Mouse (Mus musculus): ENCODE measurements at regions not wholly inside any gene's neighbourhood (a gene's known extent, or its start where the extent isn't known, plus 50 kb on each side); places are given as distances from the start of the nearest gene placed in this dataset.

- Histone ChIP-seq H3K4me1 (ENCODE audit: control insufficient read depth in 1 of 2, insufficient read depth in 2 of 2, low read length in 2 of 2) (no peaks in the 10 kb centered on the region), H3K27me3 (ENCODE audit: control insufficient read depth in 1 of 2, insufficient read depth in 2 of 2, low read length in 2 of 2) (no peaks in the 10 kb centered on the region), H3K9ac (ENCODE audit: control insufficient read depth, low read depth, low read length, poor library complexity, severe bottlenecking) (no peak overlapping the region), H3K79me2 (ENCODE audit: control insufficient read depth, insufficient read depth, low read length, poor library complexity) (no peaks in the 10 kb centered on the region), H3K4me3 (ENCODE audit: control insufficient read depth in 1 of 2, insufficient read depth in 1 of 2, low read depth in 2 of 2, low read length in 2 of 2) (no peak overlapping the region), H3K27ac (ENCODE audit: control insufficient read depth, low read depth, low read length) (no peak overlapping the region), H3K9me3 (replicated peaks; ENCODE audit: insufficient read depth, low read length) (no peaks in the 10 kb centered on the region), H3K36me3 (ENCODE audit: control insufficient read depth in 1 of 2, insufficient read depth in 2 of 2, low read length in 2 of 2) (no peaks in the 10 kb centered on the region)
- DNase-seq (ENCODE audit: low read depth, low spot score) = no peak
- no peak for TF ChIP-seq RAD21 (IDR thresholded peaks at IDR 0.05; ENCODE audit: low read depth, low read length)
- TF ChIP-seq GATA1 (IDR thresholded peaks at IDR 0.05; ENCODE audit: low read depth, low read length) = no peak
- no peak for TF ChIP-seq POLR2A (IDR thresholded peaks at IDR 0.05; ENCODE audit: control insufficient read depth in 1 of 2, insufficient read depth in 1 of 2, low read depth in 1 of 2, low read length in 2 of 2, poor library complexity in 1 of 2)
- no peak for TF ChIP-seq MEF2A (IDR thresholded peaks at IDR 0.05; ENCODE audit: extremely low read depth, insufficient replicate concordance, low read depth, low read length, poor library complexity, severe bottlenecking)
- TF ChIP-seq CTCF (IDR thresholded peaks at IDR 0.05 in 2 of 3, conservative IDR thresholded peaks at IDR 0.05 in 1 of 3; ENCODE audit: control insufficient read depth in 1 of 3, insufficient read depth in 1 of 3, low read depth in 2 of 3, low read length in 3 of 3, poor library complexity in 1 of 3, severe bottlenecking in 1 of 3) = no peak
Measured at GRCm38 (mm10) chr14:25225214-25225613, 233.8 kb upstream of the Zmiz1 start.

GRCm38 (mm10) chr14:25226155-25226839 lies 232.7 kb upstream of the Zmiz1 start:
- no peaks in the 10 kb centered on the region for H3K27me3 ChIP-seq (ENCODE audit: control insufficient read depth in 1 of 2, insufficient read depth in 2 of 2, low read length in 2 of 2)
- H3K4me1 ChIP-seq (ENCODE audit: control insufficient read depth in 1 of 2, insufficient read depth in 2 of 2, low read length in 2 of 2) = no peaks in the 10 kb centered on the region
- no peak for DNase-seq (ENCODE audit: low read depth, low spot score)
- no peaks in the 10 kb centered on the region for H3K79me2 ChIP-seq (ENCODE audit: control insufficient read depth, insufficient read depth, low read length, poor library complexity)
- no peaks in the 10 kb centered on the region for H3K9me3 ChIP-seq (replicated peaks; ENCODE audit: insufficient read depth, low read length)
- no peak overlapping the region for H3K9ac ChIP-seq (ENCODE audit: control insufficient read depth, low read depth, low read length, poor library complexity, severe bottlenecking)
- H3K36me3 ChIP-seq (ENCODE audit: control insufficient read depth in 1 of 2, insufficient read depth in 2 of 2, low read length in 2 of 2) = no peaks in the 10 kb centered on the region
- no peak overlapping the region for H3K27ac ChIP-seq (ENCODE audit: control insufficient read depth, low read depth, low read length)
- no peak overlapping the region for H3K4me3 ChIP-seq (ENCODE audit: control insufficient read depth in 1 of 2, insufficient read depth in 1 of 2, low read depth in 2 of 2, low read length in 2 of 2)
- TF ChIP-seq ZC3H11A (IDR thresholded peaks at IDR 0.05; ENCODE audit: low read depth, low read length) (no peak), TAL1 (IDR thresholded peaks at IDR 0.05; ENCODE audit: low read length) (no peak), MAX (IDR thresholded peaks at IDR 0.05; ENCODE audit: low read length) (no peak)

GRCm38 (mm10) chr14:25226840-25227506 lies 232.0 kb upstream of the Zmiz1 start:
- no peak overlapping the region for H3K9ac ChIP-seq (ENCODE audit: control insufficient read depth, low read depth, low read length, poor library complexity, severe bottlenecking)
- H3K27me3 ChIP-seq (ENCODE audit: control insufficient read depth in 1 of 2, insufficient read depth in 2 of 2, low read length in 2 of 2) = no peaks in the 10 kb centered on the region
- H3K79me2 ChIP-seq (ENCODE audit: control insufficient read depth, insufficient read depth, low read length, poor library complexity) = no peaks in the 10 kb centered on the region
- TF ChIP-seq CHD2 (IDR thresholded peaks at IDR 0.05; ENCODE audit: low read length) (no peak), TAL1 (IDR thresholded peaks at IDR 0.05; ENCODE audit: low read length) (no peak), TBP (IDR thresholded peaks at IDR 0.05; ENCODE audit: low read depth, low read length) (no peak), CHD1 (IDR thresholded peaks at IDR 0.05; ENCODE audit: low read depth, low read length) (no peak), MYC (IDR thresholded peaks at IDR 0.05; ENCODE audit: low read depth, low read length) (no peak), SMC3 (IDR thresholded peaks at IDR 0.05; ENCODE audit: low read depth, low read length) (no peak), ZMIZ1 (IDR thresholded peaks at IDR 0.05; ENCODE audit: low read depth, low read length) (no peak), POLR2AphosphoS2 (IDR thresholded peaks at IDR 0.05; ENCODE audit: low read length) (no peak), RAD21 (IDR thresholded peaks at IDR 0.05; ENCODE audit: low read depth, low read length) (no peak), GABPA (IDR thresholded peaks at IDR 0.05; ENCODE audit: low read depth, low read length) (no peak), MYB (IDR thresholded peaks at IDR 0.05; ENCODE audit: low read depth, low read length) (no peak), MAX (IDR thresholded peaks at IDR 0.05; ENCODE audit: low read length) (no peak), NELFE (IDR thresholded peaks at IDR 0.05; ENCODE audit: low read depth, low read length) (no peak), SIN3A (IDR thresholded peaks at IDR 0.05; ENCODE audit: low read length) (no peak), EP300 (IDR thresholded peaks at IDR 0.05; ENCODE audit: low read depth in 1 of 2, low read length in 2 of 2) (no peak), JUND (IDR thresholded peaks at IDR 0.05; ENCODE audit: low read depth, low read length) (no peak)
- H3K27ac ChIP-seq (ENCODE audit: control insufficient read depth, low read depth, low read length) = no peak overlapping the region
- H3K4me1 ChIP-seq (ENCODE audit: control insufficient read depth in 1 of 2, insufficient read depth in 2 of 2, low read length in 2 of 2) = no peaks in the 10 kb centered on the region
- no peak for DNase-seq (ENCODE audit: low read depth, low spot score)
- H3K9me3 ChIP-seq (replicated peaks; ENCODE audit: insufficient read depth, low read length) = no peaks in the 10 kb centered on the region
- no peaks in the 10 kb centered on the region for H3K36me3 ChIP-seq (ENCODE audit: control insufficient read depth in 1 of 2, insufficient read depth in 2 of 2, low read length in 2 of 2)
- H3K4me3 ChIP-seq (ENCODE audit: control insufficient read depth in 1 of 2, insufficient read depth in 1 of 2, low read depth in 2 of 2, low read length in 2 of 2) = no peak overlapping the region
